17 mouse cellular contexts compared by ENCODE assay signal in genomic region chr1:83161658-83162057, GRCm38 (mm10). TPM values are rescaled to one million over a fixed set of nuclear protein-coding genes. Genes with fewer than 3 reads are reported as not detected.
"Had no signal": no experiment of that assay in that cellular context is flagged by ENCODE, and none has a peak within 500 bp of the region (broad histone marks: within the 10 kb centered on the region; RNA-seq: fewer than 3 reads in every experiment).

No protein-coding gene starts in this region.

- H3K4me1 ChIP-seq: limb, embryonic 15.5 days; liver, embryonic 12.5 days; midbrain, embryonic 12.5 days had no signal

- H3K27ac ChIP-seq: limb, embryonic 15.5 days; liver, embryonic 12.5 days; midbrain, embryonic 12.5 days; stomach, postnatal 0 days had no signal

- DNase-seq: left cerebral cortex, postnatal 4 days; lung, embryonic 14.5 days; lung, postnatal 10 days; lung, postnatal 4 days; right cerebral cortex, adult 18-20 months; right cerebral cortex, postnatal 25 days; thymus, adult 2 months; thymus, postnatal 36 days had no signal

- H3K4me3 ChIP-seq: limb, embryonic 15.5 days; liver, embryonic 12.5 days; midbrain, embryonic 12.5 days had no signal

- H3K4me2 ChIP-seq: limb, embryonic 15.5 days; liver, embryonic 12.5 days; lung, embryonic 14.5 days; midbrain, embryonic 12.5 days had no signal

- H3K9me3 ChIP-seq: limb, embryonic 15.5 days; liver, embryonic 12.5 days; midbrain, embryonic 12.5 days had no signal

- H3K27me3 ChIP-seq: limb, embryonic 15.5 days; liver, embryonic 12.5 days; midbrain, embryonic 12.5 days had no signal

- H3K9ac ChIP-seq: limb, embryonic 15.5 days; liver, embryonic 12.5 days; lung, embryonic 14.5 days; midbrain, embryonic 12.5 days had no signal

- H3K36me3 ChIP-seq: limb, embryonic 15.5 days; liver, embryonic 12.5 days; midbrain, embryonic 12.5 days had no signal

- ATAC-seq: hindbrain, embryonic 16.5 days; inflammation-experienced regulatory T-cells, adult 6 months; liver, embryonic 12.5 days; midbrain, embryonic 16.5 days had no signal

RNA-seq across cellular contexts. Expression of gene Daw1, which starts 2.1 kb away (rescaled TPM):
- polyA plus RNA-seq: limb, embryonic 15.5 days; liver, embryonic 12.5 days; liver, embryonic 16.5 days; midbrain, embryonic 12.5 days; thymus, adult 2 months had no signal

RNA-seq across cellular contexts. Expression of gene Ccl20, which starts 45.1 kb away (rescaled TPM):
- polyA plus RNA-seq: hindbrain, embryonic 16.5 days; limb, embryonic 15.5 days; liver, embryonic 16.5 days; lung, embryonic 14.5 days; midbrain, embryonic 12.5 days; midbrain, embryonic 16.5 days; neural tube, embryonic 14.5 days had no signal
